Mouse (Mus musculus) skeletal muscle tissue, adult 2 months (tissue): ENCODE measurements around the gene Olfr114.
A peak's percentile ranks its signal among the peaks of the same experiment; 100 is the strongest.

Experiments
- DNase-seq: peaks from one replicate; pipeline ENCODE4 v3.0.0-alpha.2; 2012; ENCODE audit warnings: low read depth, low spot score

The Olfr114 gene

DNA sequence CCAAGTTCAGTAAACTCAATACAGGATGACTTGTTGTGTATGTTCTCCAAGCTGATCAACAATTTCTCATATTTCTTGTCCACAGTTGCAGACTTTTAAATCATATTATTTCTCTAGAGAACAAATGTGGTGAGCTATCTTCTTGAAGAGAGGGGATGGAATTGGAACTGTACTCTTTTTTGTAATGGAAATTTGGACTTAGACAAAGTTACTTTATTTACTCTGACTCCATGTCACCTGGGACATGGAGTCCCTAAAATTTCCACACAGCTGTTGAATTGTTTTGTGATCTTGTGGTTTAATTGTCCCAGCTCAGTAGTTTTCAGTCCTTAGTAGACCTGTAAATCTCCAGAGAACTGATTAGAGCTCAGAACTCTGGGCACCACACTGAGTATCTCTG lies at the start of gene Olfr114:
Olfr114 (minus strand) TSS at position 101 of the 400 bp plus-strand sequence.
- DNase-seq, result no peak

DNA sequence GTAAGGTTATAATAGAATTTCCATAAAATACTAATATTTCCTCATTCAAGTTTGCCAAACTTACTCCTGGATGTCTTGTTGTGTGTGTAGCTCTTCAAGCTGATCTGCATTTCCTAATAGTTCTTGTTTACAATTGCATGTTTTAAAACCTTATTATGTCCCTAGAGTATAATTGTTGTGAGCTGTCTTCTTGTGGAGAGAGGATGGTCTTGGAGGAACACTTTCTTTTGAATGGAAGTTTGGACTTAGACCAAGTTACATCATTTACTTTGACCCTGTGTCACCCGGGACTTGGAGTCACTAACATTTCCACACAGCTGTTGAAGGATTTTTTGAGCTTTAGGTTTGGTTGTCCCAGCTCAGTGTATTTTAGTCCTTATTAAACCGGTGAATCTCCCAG lies 34.5 kb upstream of the Olfr114 start, which contains the start of the genes Olfr115 and Olfr116:
Olfr115 (minus strand) TSS at position 101 of the 400 bp plus-strand sequence.
Olfr116 (minus strand) TSS at position 191 of the 400 bp plus-strand sequence.
- peak; percentile 50 for DNase-seq

DNA sequence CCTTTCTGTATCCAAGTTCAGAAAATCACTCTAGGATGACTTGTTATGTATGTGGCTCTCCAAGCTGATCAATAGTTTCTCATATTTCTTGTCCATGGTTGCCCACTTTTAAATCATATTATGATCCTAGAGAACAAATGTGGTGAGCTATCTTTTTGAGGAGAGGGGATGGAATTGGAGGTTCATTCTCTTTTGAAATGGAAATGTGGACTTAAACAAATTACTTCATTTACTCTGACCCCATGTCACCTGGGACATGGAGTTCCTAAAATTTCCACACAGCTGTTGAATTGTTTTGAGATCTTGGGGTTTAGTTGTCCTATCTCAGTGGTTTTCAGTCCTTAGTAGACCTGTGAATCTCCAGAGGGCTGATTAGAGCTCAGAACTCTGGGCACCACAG lies 15.0 kb downstream of the Olfr114 start, which contains the start of gene Olfr113:
Olfr113 (minus strand) TSS at position 101 of the 400 bp plus-strand sequence.
- DNase-seq, result no peak

DNA sequence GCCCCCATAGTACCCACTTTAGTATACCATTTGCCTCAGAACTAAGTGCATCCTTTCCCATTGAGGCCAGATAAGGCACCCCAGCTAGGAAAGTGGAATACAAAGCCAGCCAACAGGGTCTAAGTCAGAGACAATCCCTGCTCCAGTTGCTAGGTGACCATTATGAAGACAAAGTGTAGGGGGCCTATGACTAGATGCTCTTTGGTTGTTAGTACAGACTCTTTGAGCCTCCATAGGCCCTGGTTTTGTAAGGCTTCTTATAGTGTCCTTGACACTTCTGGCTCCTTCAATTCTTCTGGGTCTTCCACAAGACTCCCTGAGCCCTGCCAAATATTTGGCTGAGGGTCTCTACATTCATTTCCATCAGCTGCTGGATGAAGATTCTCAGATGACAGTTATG lies 23.2 kb downstream of the Olfr114 start, which contains the start of gene Olfr112:
Olfr112 (minus strand) TSS at position 101 of the 400 bp plus-strand sequence.
- DNase-seq, result no peak

DNA sequence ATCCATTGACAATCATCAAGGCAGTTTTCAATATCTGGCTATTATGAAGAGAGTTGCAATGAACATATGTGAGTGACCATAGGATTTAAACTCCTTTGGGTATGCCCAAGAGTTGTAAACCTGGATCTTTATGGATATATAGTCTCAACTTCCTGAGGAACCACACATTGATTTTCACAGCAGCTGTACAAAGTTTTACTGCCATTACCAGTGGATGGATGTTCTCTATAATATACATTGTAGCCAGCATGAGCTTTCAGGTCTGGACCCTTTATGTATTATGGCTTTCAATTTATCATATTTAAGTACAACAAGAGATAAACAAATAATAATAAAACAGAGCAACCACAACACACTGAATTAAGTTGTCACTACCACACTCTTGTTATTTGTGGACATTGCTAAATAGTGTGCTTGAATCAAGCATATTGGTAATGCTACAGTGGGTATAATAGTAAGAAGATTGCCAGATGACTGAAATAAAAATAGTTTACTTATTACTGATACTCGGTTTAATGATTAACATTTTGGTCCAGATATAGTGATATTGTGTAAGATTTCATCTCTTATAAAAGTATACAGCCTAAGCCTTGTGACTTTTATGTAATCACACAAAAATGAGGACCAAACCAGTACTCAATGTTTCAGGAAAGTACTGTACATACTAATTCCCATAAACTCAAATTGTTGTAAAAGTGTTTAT lies 33.5 kb downstream of the Olfr114 start:
- no peak for DNase-seq

DNA sequence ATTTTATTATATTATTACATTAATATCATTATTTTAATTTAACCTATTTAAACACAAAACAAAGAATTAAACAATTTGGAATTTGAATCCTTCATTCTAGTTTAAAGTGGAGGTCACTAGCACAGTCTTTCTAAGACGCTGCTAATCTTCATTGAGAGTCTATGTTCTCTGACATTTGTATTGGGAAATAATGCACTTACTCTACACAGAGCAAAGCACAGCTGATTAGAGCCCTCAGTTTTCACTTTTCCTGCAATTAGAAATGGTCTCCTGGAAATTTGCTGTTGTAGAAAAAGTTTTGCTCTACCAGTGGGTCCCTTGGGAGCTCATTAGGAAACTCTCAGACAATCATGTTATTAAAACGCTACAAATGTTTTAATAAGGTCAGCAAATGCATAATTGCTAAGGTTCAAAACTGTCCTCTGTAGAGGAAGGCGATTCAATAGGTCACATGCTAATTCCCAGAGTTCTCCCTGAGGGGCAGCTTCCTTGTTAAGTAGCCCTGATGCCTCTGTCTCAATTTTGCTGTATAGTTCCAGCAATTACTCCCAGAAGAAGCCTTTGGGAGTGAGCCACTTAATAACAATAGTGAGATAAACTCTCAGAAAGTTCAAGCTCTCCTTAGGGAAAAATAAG lies 48.6 kb downstream of the Olfr114 start:
- no peak for DNase-seq

DNA sequence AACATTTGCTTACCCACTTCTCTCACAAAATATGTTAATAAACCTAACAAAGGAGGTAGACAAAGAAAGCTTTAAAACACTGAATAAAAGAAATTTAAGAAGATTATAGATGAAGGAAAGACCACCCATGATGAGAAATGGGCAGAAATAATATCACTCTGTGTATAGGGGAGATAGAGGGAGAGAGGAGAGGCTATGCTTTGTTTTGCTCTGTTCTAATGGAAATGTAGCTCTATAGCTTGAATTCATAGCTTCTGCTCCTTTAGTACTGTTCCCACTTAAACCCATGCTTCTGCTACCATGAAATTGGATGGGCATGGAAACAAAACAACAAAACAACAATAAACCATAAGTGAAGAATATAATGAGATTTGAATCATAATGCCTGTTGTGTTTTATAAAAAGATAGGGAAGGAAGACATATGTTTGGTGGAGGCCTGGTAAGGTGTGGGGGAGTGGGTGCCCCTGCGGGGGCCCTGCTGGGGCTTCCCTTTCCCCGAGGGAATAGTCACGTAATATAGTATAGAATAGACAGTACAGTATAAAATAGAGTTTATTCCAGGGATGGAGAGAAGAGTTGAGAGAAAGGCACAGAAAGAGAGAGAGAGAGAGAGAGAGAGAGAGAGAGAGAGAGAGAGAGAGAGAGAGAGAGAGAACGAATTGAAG lies 51.0 kb downstream of the Olfr114 start:
- no peak for DNase-seq
